ENCODE assay signal across 8 mouse cellular contexts in the genomic region with DNA sequence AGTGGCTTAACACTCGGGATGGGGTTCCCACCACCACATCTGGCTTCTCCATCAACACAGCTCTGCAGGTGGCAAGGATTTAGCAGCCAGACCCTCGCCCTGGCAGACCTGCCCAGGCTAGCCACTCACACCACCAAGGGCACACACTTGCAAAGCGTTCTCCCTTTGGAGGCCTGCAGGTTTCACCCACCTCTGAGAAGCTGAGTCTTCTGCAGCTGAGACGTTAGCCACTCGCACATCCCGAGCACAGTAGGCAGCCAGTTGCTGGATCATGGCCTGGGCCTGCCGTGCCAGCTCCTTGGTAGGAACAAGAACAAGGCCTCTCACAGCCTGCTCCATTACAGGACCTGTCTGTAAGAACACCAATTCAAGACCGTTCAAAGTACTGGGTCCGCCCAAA. TPM values are rescaled to one million over a fixed set of nuclear protein-coding genes. Genes with fewer than 3 reads are reported as not detected.
DNase-seq lines count a peak whose midpoint lies in the region; ATAC-seq and TF ChIP-seq lines count a peak whose summit lies in the region.

No protein-coding gene starts in this region.

- TF ChIP-seq CTCF in E14TG2a.4 (conservative IDR thresholded peaks at IDR 0.05; ENCODE audit: low read length), result no peak

- no peak for DNase-seq in heart, postnatal 4 days
- DNase-seq in forebrain, embryonic 14.5 days (ENCODE audit: low spot score), result no peak
- DNase-seq in urinary bladder, postnatal 10 days (ENCODE audit: low spot score), result no peak
- no peak for DNase-seq in layer of hippocampus, adult 18-20 months (ENCODE audit: low spot score in 2 of 2)

- no peaks in the 10 kb centered on the region for H3K9me3 ChIP-seq in heart, embryonic 12.5 days (replicated peaks)
- no peaks in the 10 kb centered on the region for H3K9me3 ChIP-seq in E14TG2a.4 (ENCODE audit: low read length)
- no peaks in the 10 kb centered on the region for H3K9me3 ChIP-seq in forebrain, embryonic 14.5 days (replicated peaks; ENCODE audit: control insufficient read depth, low read length)
- H3K9me3 ChIP-seq in liver, embryonic 15.5 days (replicated peaks), result no peaks in the 10 kb centered on the region

- H3K27me3 ChIP-seq in heart, embryonic 12.5 days (replicated peaks), result no peaks in the 10 kb centered on the region
- H3K27me3 ChIP-seq in E14TG2a.4 (ENCODE audit: insufficient read depth, low read length), result no peaks in the 10 kb centered on the region
- H3K27me3 ChIP-seq in forebrain, embryonic 14.5 days (replicated peaks; ENCODE audit: control insufficient read depth, insufficient read depth, low read length), result no peaks in the 10 kb centered on the region
- H3K27me3 ChIP-seq in liver, embryonic 15.5 days, result no peaks in the 10 kb centered on the region

- H3K4me3 ChIP-seq in heart, embryonic 12.5 days, result peak overlapping the region; percentile 87
- peak overlapping the region; percentile 99 for H3K4me3 ChIP-seq in E14TG2a.4 (replicated peaks; ENCODE audit: low read length)
- H3K4me3 ChIP-seq in forebrain, embryonic 14.5 days (ENCODE audit: low read depth, low read length), result peak overlapping the region; percentile 94
- H3K4me3 ChIP-seq in liver, embryonic 15.5 days (replicated peaks), result peak overlapping the region; percentile 77

- WGBS in heart, embryonic 12.5 days, result 67% methylated on average over 9 of the region's 9 CpGs
- 74% methylated on average over 9 of the region's 9 CpGs for WGBS in forebrain, embryonic 14.5 days
- 54% methylated on average over 9 of the region's 9 CpGs for WGBS in liver, embryonic 15.5 days (ENCODE audit: insufficient replicate concordance)

- no peak for ATAC-seq in heart, embryonic 12.5 days (ENCODE audit: insufficient number of reproducible peaks, low FRiP score)
- no peak for ATAC-seq in forebrain, embryonic 14.5 days
- ATAC-seq in liver, embryonic 15.5 days (ENCODE audit: insufficient read depth), result no peak
- no peak for ATAC-seq in frontal cortex, adult (ENCODE audit: low TSS enrichment)

- H3K4me1 ChIP-seq in heart, embryonic 12.5 days (replicated peaks), result peaks cover 9% of the 10 kb centered on the region
- H3K4me1 ChIP-seq in E14TG2a.4 (replicated peaks; ENCODE audit: low read depth, low read length), result peaks cover 40% of the 10 kb centered on the region
- peaks cover 7% of the 10 kb centered on the region for H3K4me1 ChIP-seq in forebrain, embryonic 14.5 days (ENCODE audit: control insufficient read depth, insufficient read depth, low read length)
- H3K4me1 ChIP-seq in liver, embryonic 15.5 days (replicated peaks), result peaks cover 28% of the 10 kb centered on the region

- no peak overlapping the region for H3K27ac ChIP-seq in heart, embryonic 12.5 days (ENCODE audit: poor library complexity, severe bottlenecking)
- no peak overlapping the region for H3K27ac ChIP-seq in forebrain, embryonic 14.5 days (ENCODE audit: low read depth, low read length)
- H3K27ac ChIP-seq in liver, embryonic 15.5 days (replicated peaks), result no peak overlapping the region

- H3K36me3 ChIP-seq in heart, embryonic 12.5 days, result peaks cover 61% of the 10 kb centered on the region
- peaks cover 71% of the 10 kb centered on the region for H3K36me3 ChIP-seq in E14TG2a.4 (ENCODE audit: insufficient read depth, low read length)
- peaks cover 63% of the 10 kb centered on the region for H3K36me3 ChIP-seq in forebrain, embryonic 14.5 days (ENCODE audit: control insufficient read depth, insufficient read depth, low read length)
- peaks cover 60% of the 10 kb centered on the region for H3K36me3 ChIP-seq in liver, embryonic 15.5 days (replicated peaks)

- peak overlapping the region; percentile 94 for H3K4me2 ChIP-seq in heart, embryonic 12.5 days
- H3K4me2 ChIP-seq in forebrain, embryonic 14.5 days (ENCODE audit: low read length), result peak overlapping the region; percentile 89
- peak overlapping the region; percentile 91 for H3K4me2 ChIP-seq in liver, embryonic 15.5 days

- H3K9ac ChIP-seq in heart, embryonic 12.5 days, result peak overlapping the region; percentile 84
- peak overlapping the region; percentile 86 for H3K9ac ChIP-seq in forebrain, embryonic 14.5 days (ENCODE audit: low read length)
- H3K9ac ChIP-seq in liver, embryonic 15.5 days, result peak overlapping the region; percentile 81

RNA-seq across cellular contexts. Expression of gene Ddx56, which starts 1.0 kb away (rescaled TPM):
- 64.2 and 67.1 TPM in 2 replicates for polyA plus RNA-seq in heart, embryonic 12.5 days (2016; fragmentation: Nextera tagmentation; extraction: Ambion mirVana)
- total RNA-seq in heart, postnatal 4 days (2021), result 10 to 100 TPM; 37.5 to 38.2 TPM
- polyA plus RNA-seq in forebrain, embryonic 14.5 days (2014; fragmentation: Nextera tagmentation; extraction: Ambion mirVana), result 84.3 and 91.7 TPM in 2 replicates
- 44.0 and 44.1 TPM in 2 replicates for polyA plus RNA-seq in liver, embryonic 15.5 days (2015; fragmentation: Nextera tagmentation; extraction: Ambion mirVana)
- total RNA-seq in layer of hippocampus, adult 18-20 months (2021), result 10 to 100 TPM; 42.2 to 46.8 TPM

RNA-seq across cellular contexts. Expression of gene Tmed4, which starts 8.0 kb away (rescaled TPM):
- 85.4 and 87.9 TPM in 2 replicates for polyA plus RNA-seq in heart, embryonic 12.5 days (2016; fragmentation: Nextera tagmentation; extraction: Ambion mirVana)
- 10 to 100 TPM; 62.9 to 68.5 TPM for total RNA-seq in heart, postnatal 4 days (2021)
- polyA plus RNA-seq in forebrain, embryonic 14.5 days (2014; fragmentation: Nextera tagmentation; extraction: Ambion mirVana), result 171 and 172 TPM in 2 replicates
- 39.8 and 41.4 TPM in 2 replicates for polyA plus RNA-seq in liver, embryonic 15.5 days (2015; fragmentation: Nextera tagmentation; extraction: Ambion mirVana)
- 100 to 1,000 TPM; 109 to 114 TPM for total RNA-seq in layer of hippocampus, adult 18-20 months (2021)

RNA-seq across cellular contexts. Expression of gene Ogdh, which starts 24.8 kb away (rescaled TPM):
- 284 and 289 TPM in 2 replicates for polyA plus RNA-seq in heart, embryonic 12.5 days (2016; fragmentation: Nextera tagmentation; extraction: Ambion mirVana)
- 100 to 1,000 TPM; 874 to 885 TPM for total RNA-seq in heart, postnatal 4 days (2021)
- 54.8 and 72.0 TPM in 2 replicates for polyA plus RNA-seq in forebrain, embryonic 14.5 days (2014; fragmentation: Nextera tagmentation; extraction: Ambion mirVana)
- polyA plus RNA-seq in liver, embryonic 15.5 days (2015; fragmentation: Nextera tagmentation; extraction: Ambion mirVana), result 89.7 and 97.6 TPM in 2 replicates
- total RNA-seq in layer of hippocampus, adult 18-20 months (2021), result 100 to 1,000 TPM; 212 to 218 TPM

RNA-seq across cellular contexts. Expression of gene Npc1l1, which starts 36.7 kb away (rescaled TPM):
- 0.05 TPM in 1 of 2 replicates, not detected in the other for polyA plus RNA-seq in heart, embryonic 12.5 days (2016; fragmentation: Nextera tagmentation; extraction: Ambion mirVana)
- total RNA-seq in heart, postnatal 4 days (2021), result under 1 TPM in 1 of 2 experiments, not detected in 1; 0.07 TPM
- 0.05 TPM in 1 of 2 replicates, not detected in the other for polyA plus RNA-seq in forebrain, embryonic 14.5 days (2014; fragmentation: Nextera tagmentation; extraction: Ambion mirVana)
- polyA plus RNA-seq in liver, embryonic 15.5 days (2015; fragmentation: Nextera tagmentation; extraction: Ambion mirVana), result 0.06 and 0.13 TPM in 2 replicates
- under 1 TPM; 0.20 to 0.32 TPM for total RNA-seq in layer of hippocampus, adult 18-20 months (2021)
